8 mouse cellular contexts compared by ENCODE assay signal in genomic region chr7:16869497-16869896, GRCm38 (mm10). TPM values are rescaled to one million over a fixed set of nuclear protein-coding genes. Genes with fewer than 3 reads are reported as not detected.
DNase-seq lines count a peak whose midpoint lies in the region; ATAC-seq and TF ChIP-seq lines count a peak whose summit lies in the region.

No protein-coding gene starts in this region.

- TF ChIP-seq CTCF in cortical plate, adult 2 months (IDR thresholded peaks at IDR 0.05; ENCODE audit: extremely low read depth, insufficient read depth, low read length), result no peak
- no peak for TF ChIP-seq CTCF in olfactory bulb, adult 2 months (IDR thresholded peaks at IDR 0.05; ENCODE audit: insufficient read depth, low read depth, low read length)

- WGBS in hindbrain, embryonic 13.5 days, result 7% methylated on average over 16 of the region's 16 CpGs
- WGBS in limb, embryonic 10.5 days, result 12% methylated on average over 16 of the region's 16 CpGs
- 9% methylated on average over 16 of the region's 16 CpGs for WGBS in olfactory bulb, adult 2 months

- H3K36me3 ChIP-seq in hindbrain, embryonic 13.5 days, result peaks cover 33% of the 10 kb centered on the region
- H3K36me3 ChIP-seq in limb, embryonic 10.5 days, result peaks cover 70% of the 10 kb centered on the region

- H3K27me3 ChIP-seq in hindbrain, embryonic 13.5 days, result no peaks in the 10 kb centered on the region
- no peaks in the 10 kb centered on the region for H3K27me3 ChIP-seq in limb, embryonic 10.5 days (ENCODE audit: low read depth, poor library complexity, severe bottlenecking)

- peak overlapping the region; percentile 47 for H3K27ac ChIP-seq in cortical plate, adult 2 months (ENCODE audit: insufficient read depth, low read length)
- peak overlapping the region; percentile 82 for H3K27ac ChIP-seq in hindbrain, embryonic 13.5 days
- peak overlapping the region; percentile 32; the same call in 1 of the 2 replicates for H3K27ac ChIP-seq in limb, embryonic 10.5 days
- peak overlapping the region; percentile 99 for H3K27ac ChIP-seq in olfactory bulb, adult 2 months (ENCODE audit: insufficient read depth, low read depth, low read length)

- no peaks in the 10 kb centered on the region for H3K9me3 ChIP-seq in hindbrain, embryonic 13.5 days
- H3K9me3 ChIP-seq in limb, embryonic 10.5 days (replicated peaks), result no peaks in the 10 kb centered on the region

- peak; percentile 66 to 78 for DNase-seq in kidney, postnatal 4 days
- DNase-seq in kidney, adult 18-20 months, result no peak
- peak; percentile 61 for DNase-seq in limb, embryonic 10.5 days (ENCODE audit: low spot score)
- no peak for DNase-seq in thymus, postnatal 14 days
- no peak for DNase-seq in urinary bladder, adult 18-20 months (ENCODE audit: low spot score in 2 of 2)

- peak; percentile 93 for TF ChIP-seq POLR2A in cortical plate, adult 2 months (IDR thresholded peaks at IDR 0.05; ENCODE audit: extremely low read depth, insufficient read depth, low read length)
- TF ChIP-seq POLR2A in olfactory bulb, adult 2 months (IDR thresholded peaks at IDR 0.05; ENCODE audit: insufficient read depth, low read depth, low read length), result peak; percentile 69

- peak overlapping the region; percentile 67 for H3K9ac ChIP-seq in hindbrain, embryonic 13.5 days

- H3K4me3 ChIP-seq in cortical plate, adult 2 months (ENCODE audit: insufficient read depth, low read length), result peak overlapping the region; percentile 35
- peak overlapping the region; percentile 38 for H3K4me3 ChIP-seq in hindbrain, embryonic 13.5 days
- H3K4me3 ChIP-seq in limb, embryonic 10.5 days, result peak overlapping the region; percentile 41
- peak overlapping the region; percentile 64 for H3K4me3 ChIP-seq in olfactory bulb, adult 2 months (ENCODE audit: insufficient read depth, low read depth, low read length)

- peak overlapping the region; percentile 56 for H3K4me2 ChIP-seq in hindbrain, embryonic 13.5 days

- no peaks in the 10 kb centered on the region for H3K4me1 ChIP-seq in cortical plate, adult 2 months (ENCODE audit: control insufficient read depth, insufficient read depth, low read length)
- H3K4me1 ChIP-seq in hindbrain, embryonic 13.5 days (replicated peaks), result peaks cover 19% of the 10 kb centered on the region
- peaks cover 22% of the 10 kb centered on the region for H3K4me1 ChIP-seq in limb, embryonic 10.5 days
- H3K4me1 ChIP-seq in olfactory bulb, adult 2 months (ENCODE audit: control insufficient read depth, insufficient read depth, low read length), result peaks cover 17% of the 10 kb centered on the region

- ATAC-seq in hindbrain, embryonic 13.5 days (ENCODE audit: low FRiP score), result peak; percentile 98

RNA-seq across cellular contexts. Expression of gene Dact3, which starts 5.6 kb away (rescaled TPM):
- 169 and 184 TPM in 2 replicates for polyA plus RNA-seq in cortical plate, adult 2 months (2012; rRNA removed)
- 2.8 and 2.9 TPM in 2 replicates for polyA plus RNA-seq in hindbrain, embryonic 13.5 days (2015; fragmentation: Nextera tagmentation; extraction: Ambion mirVana)
- polyA plus RNA-seq in limb, embryonic 10.5 days (2016; fragmentation: Nextera tagmentation; extraction: Ambion mirVana), result 7.0 and 8.2 TPM in 2 replicates
- not detected in 2 replicates for polyA plus RNA-seq in olfactory bulb, adult 2 months (2012; ENCODE audit: insufficient read depth, insufficient read length, low replicate concordance, missing spikeins)

RNA-seq across cellular contexts. Expression of gene Gng8, which starts 22.1 kb away (rescaled TPM):
- polyA plus RNA-seq in cortical plate, adult 2 months (2012; rRNA removed), result 8.3 and 10.9 TPM in 2 replicates
- 6.1 and 8.2 TPM in 2 replicates for polyA plus RNA-seq in hindbrain, embryonic 13.5 days (2015; fragmentation: Nextera tagmentation; extraction: Ambion mirVana)
- polyA plus RNA-seq in limb, embryonic 10.5 days (2016; fragmentation: Nextera tagmentation; extraction: Ambion mirVana), result 15.4 and 18.5 TPM in 2 replicates
- not detected in 2 replicates for polyA plus RNA-seq in olfactory bulb, adult 2 months (2012; ENCODE audit: insufficient read depth, insufficient read length, low replicate concordance, missing spikeins)

RNA-seq across cellular contexts. Expression of gene Prkd2, which starts 26.8 kb away (rescaled TPM):
- 6.5 and 6.8 TPM in 2 replicates for polyA plus RNA-seq in cortical plate, adult 2 months (2012; rRNA removed)
- polyA plus RNA-seq in hindbrain, embryonic 13.5 days (2015; fragmentation: Nextera tagmentation; extraction: Ambion mirVana), result 6.6 and 7.3 TPM in 2 replicates
- 15.0 and 15.6 TPM in 2 replicates for polyA plus RNA-seq in limb, embryonic 10.5 days (2016; fragmentation: Nextera tagmentation; extraction: Ambion mirVana)
- not detected in 2 replicates for polyA plus RNA-seq in olfactory bulb, adult 2 months (2012; ENCODE audit: insufficient read depth, insufficient read length, low replicate concordance, missing spikeins)

RNA-seq across cellular contexts. Expression of gene Ptgir, which starts 36.8 kb away (rescaled TPM):
- polyA plus RNA-seq in cortical plate, adult 2 months (2012; rRNA removed), result 0.08 and 0.17 TPM in 2 replicates
- 0.78 and 0.83 TPM in 2 replicates for polyA plus RNA-seq in hindbrain, embryonic 13.5 days (2015; fragmentation: Nextera tagmentation; extraction: Ambion mirVana)
- polyA plus RNA-seq in limb, embryonic 10.5 days (2016; fragmentation: Nextera tagmentation; extraction: Ambion mirVana), result 0.18 and 0.43 TPM in 2 replicates
- not detected in 2 replicates for polyA plus RNA-seq in olfactory bulb, adult 2 months (2012; ENCODE audit: insufficient read depth, insufficient read length, low replicate concordance, missing spikeins)

RNA-seq across cellular contexts. Expression of gene Fkrp, which starts 53.0 kb away (rescaled TPM):
- 42.3 and 44.0 TPM in 2 replicates for polyA plus RNA-seq in cortical plate, adult 2 months (2012; rRNA removed)
- 43.6 and 45.3 TPM in 2 replicates for polyA plus RNA-seq in hindbrain, embryonic 13.5 days (2015; fragmentation: Nextera tagmentation; extraction: Ambion mirVana)
- 27.2 and 33.1 TPM in 2 replicates for polyA plus RNA-seq in limb, embryonic 10.5 days (2016; fragmentation: Nextera tagmentation; extraction: Ambion mirVana)
- polyA plus RNA-seq in olfactory bulb, adult 2 months (2012; ENCODE audit: insufficient read depth, insufficient read length, low replicate concordance, missing spikeins), result not detected in 2 replicates

Comparison
In these comparisons a context has a peak if more than half of its experiments do, and no peak if none do; other contexts are left out.
1. DNase-seq: peak in kidney, postnatal 4 days (2 of 2) and limb, embryonic 10.5 days (single experiment); none in kidney, adult 18-20 months (single experiment), thymus, postnatal 14 days (single experiment) and urinary bladder, adult 18-20 months (0 of 2).
2. H3K27ac ChIP-seq: peak in every context shown above with its lines; median percentile 99 in olfactory bulb, adult 2 months; 82 in hindbrain, embryonic 13.5 days; 47 in cortical plate, adult 2 months; 32 in limb, embryonic 10.5 days.
3. RNA of gene Dact3, which starts 5.6 kb away (polyA plus RNA-seq): 169 to 184 TPM in cortical plate, adult 2 months; 7.0 to 8.2 TPM in limb, embryonic 10.5 days, 2.8 to 2.9 TPM in hindbrain, embryonic 13.5 days and not detected in olfactory bulb, adult 2 months; every median in the first group is over 10 times any median in the second.
4. Peak in every context shown above with its lines, with median percentiles within 50 percentile points of each other: H3K4me3 ChIP-seq.